Mouse (Mus musculus) cortical plate, adult 2 months (tissue): ENCODE data around the gene Hist2h2ac.
"Not testable (repeated sequence)": the region's sequence is repeated elsewhere in the genome, so short reads cannot be mapped to it uniquely, and the experiment has no call there.

Source experiments
- CTCF ChIP-seq: fragments of 200-500 bp; IDR thresholded peaks from 2 replicates; pipeline ENCODE4 v1.5.1; 2011; ENCODE audit warnings: mild to moderate bottlenecking, control low read depth, low read length; ENCODE audit not compliant: insufficient read depth; ENCODE audit errors: extremely low read depth
- POLR2A ChIP-seq: fragments of 200-500 bp; IDR thresholded peaks from 2 replicates; pipeline ENCODE4 v1.6.1; 2011; ENCODE audit warnings: mild to moderate bottlenecking, low read length, control low read depth; ENCODE audit not compliant: insufficient read depth; ENCODE audit errors: extremely low read depth

DNA sequence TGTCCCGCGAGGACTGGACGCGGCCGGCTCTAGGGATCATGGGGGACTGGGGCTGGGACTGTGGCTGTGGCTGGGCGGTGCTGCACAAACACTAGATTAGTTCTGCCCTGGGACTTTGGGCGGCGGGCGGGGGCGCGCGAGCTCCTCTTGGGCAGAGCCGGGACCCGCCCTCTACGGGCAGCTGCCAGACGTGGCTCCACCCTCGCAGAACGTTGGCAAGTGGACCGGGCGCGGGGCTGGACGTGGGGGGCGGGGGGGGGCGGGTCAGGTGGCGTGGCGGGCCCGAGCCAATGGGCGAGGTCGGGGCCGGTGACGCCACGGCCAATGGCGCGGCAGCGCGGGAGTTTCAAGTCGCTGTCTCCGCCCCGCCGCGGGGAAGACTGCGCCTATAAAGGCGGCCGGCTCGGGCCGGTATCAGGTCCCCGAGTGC lies 25.8 kb upstream of the Hist2h2ac start, which contains the start of gene Hist2h3c1:
- not testable (repeated sequence) for TF ChIP-seq POLR2A, CTCF
